Mouse (Mus musculus) kidney, adult 18-20 months (tissue): ENCODE measurements at regions not wholly inside any gene's neighbourhood (a gene's known extent, or its start where the extent isn't known, plus 50 kb on each side); places are given as distances from the start of the nearest gene placed in this dataset.
"Not testable (repeated sequence)": the region's sequence is repeated elsewhere in the genome, so short reads cannot be mapped to it uniquely, and the experiment has no call there.

Experiments
- DNase-seq: peaks from one replicate; pipeline ENCODE4 v3.0.0; 2021

GRCm38 (mm10) chr7:82047456-82047855 lies 55.4 kb upstream of the Bnc1 start:
- DNase-seq = peak; percentile 28

GRCm38 (mm10) chr7:82053411-82053810 lies 61.3 kb upstream of the Bnc1 start:
- no peak for DNase-seq

DNA sequence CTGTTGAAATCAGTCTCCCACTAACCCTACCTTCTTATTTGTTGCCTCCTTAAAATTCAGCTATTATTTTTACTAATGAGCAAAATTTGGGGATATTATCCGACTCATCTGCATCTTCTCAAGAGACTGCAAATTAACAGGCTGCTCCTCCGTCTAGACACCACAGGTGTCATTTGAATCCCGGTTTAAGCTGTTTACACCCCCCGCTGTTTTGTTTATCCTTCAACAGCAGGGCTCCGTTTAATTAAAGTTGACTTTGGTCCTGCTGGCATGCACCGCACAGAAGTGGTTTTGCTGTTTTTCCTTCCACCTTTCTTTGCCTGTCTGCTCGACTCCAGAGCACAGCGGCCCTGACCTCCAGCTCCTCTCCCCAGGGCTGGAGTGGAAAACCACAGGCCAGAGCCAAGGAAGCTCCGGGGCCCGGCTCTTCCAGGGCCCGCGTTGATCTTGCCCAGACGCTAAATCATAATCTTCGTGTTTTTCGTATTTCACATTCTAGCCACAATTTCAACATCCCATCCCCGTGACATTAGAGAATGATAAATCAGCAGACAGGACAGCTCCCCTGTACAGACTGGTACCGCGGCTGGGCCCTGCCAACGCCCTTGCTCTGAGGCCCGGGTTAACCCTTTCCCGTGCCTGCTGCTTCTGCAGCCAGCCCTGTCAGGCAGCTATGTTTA lies 64.6 kb upstream of the Bnc1 start:
- DNase-seq = peak; percentile 4

DNA sequence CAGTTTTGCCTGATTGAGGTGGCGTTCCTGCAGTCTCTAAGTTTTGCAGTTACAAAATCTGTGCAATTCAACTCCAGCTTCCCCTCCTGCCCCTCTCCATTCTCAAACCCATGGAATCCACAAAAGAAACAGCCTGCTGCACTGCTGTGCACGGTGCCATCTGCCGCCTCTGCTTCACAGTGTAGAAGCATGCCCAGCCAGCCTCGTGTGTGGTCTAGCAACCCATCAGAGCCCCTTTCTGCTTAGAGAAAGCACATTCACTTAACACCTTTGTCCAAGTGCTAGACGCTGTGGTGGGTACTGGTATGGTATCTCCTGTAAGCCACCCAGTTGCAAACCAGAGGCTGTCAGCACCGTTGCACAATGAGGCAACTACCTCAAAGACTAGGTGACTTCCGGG lies 71.3 kb upstream of the Bnc1 start:
- DNase-seq = no peak

GRCm38 (mm10) chr7:82069629-82070450 lies 77.7 kb upstream of the Bnc1 start:
- DNase-seq = no peak

GRCm38 (mm10) chr7:82070946-82071727 lies 79.0 kb upstream of the Bnc1 start:
- no peak for DNase-seq

DNA sequence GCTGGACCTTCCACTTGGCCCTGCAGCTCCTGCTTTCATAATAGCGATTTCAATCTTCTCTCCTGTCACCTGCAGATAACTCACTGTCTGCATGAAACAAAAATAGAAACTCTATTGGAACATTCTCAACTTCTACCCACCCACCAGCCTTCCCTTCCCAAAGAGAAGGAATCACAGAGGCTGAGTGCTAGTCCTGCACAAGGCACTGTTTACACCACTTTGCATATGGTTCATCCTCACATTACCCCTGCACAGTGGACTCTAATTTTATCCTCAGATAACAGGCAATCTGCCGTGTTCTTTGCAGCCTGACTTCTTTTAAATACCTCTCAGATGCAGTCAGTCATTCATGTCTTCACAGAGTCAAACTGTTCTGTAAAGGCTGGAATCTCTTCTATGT lies 83.3 kb upstream of the Bnc1 start:
- no peak for DNase-seq

GRCm38 (mm10) chr7:82081851-82082250 lies 89.8 kb upstream of the Bnc1 start:
- DNase-seq = no peak

GRCm38 (mm10) chr7:82082883-82083282 lies 90.8 kb upstream of the Sh3gl3 start:
- DNase-seq = no peak

DNA sequence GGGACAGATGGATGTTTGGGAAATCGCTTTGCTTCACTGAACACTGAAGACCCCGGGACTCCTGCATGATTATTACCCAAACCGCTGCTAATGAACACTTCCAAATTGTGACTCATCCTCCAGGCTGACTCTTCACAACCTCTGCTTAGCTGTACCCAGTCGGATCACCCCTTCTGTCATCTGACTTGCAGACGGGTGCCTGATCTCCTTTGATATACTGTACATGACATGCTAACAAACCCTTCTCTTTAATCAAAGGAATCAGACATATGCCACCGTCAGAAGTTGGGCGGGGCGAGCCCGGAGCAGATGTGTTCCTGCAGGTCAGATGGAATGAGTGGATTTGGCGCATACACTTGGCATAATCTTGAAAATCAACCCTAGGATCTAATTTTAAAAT lies 89.2 kb upstream of the Sh3gl3 start:
- no peak for DNase-seq

DNA sequence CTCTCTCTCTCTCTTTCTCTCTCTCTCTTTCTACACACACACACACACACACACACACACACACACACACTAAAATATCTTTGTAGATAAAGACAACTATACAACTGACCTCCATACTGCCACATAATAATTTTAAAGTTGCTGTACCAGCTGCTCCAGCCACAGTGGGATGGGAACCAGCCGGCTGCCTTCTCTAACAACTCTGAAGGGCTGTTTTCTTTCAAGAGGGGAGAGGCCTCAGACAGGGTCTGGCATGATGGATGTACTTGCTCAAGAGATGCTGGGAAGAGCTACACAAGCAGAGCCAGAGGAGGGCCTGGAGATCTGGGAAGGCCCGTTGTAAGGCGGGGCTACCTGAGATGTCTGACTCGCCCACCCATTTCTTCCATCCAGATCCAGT lies 88.4 kb upstream of the Sh3gl3 start:
- no peak for DNase-seq

GRCm38 (mm10) chr7:82098136-82098535 lies 75.5 kb upstream of the Sh3gl3 start:
- no peak for DNase-seq

DNA sequence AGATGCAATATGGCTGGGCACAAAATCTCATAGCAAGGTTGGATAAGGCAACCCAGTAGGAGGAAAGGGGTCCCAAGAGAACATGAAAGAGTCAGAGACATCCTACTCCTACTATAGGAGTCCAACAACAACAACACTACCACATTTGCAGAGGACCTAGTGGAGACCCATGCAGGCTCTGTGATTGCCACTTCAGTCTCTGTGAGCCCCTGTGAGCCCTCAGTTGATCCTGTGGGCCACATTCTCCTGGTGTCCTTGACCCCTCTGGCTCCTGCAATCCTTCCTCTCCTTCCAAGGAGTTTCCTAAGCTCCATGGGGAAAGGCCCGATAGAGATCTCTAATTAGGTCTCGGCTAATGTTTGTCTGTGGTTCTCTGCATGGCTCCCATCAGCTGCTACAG lies 72.3 kb upstream of the Sh3gl3 start:
- no peak for DNase-seq

DNA sequence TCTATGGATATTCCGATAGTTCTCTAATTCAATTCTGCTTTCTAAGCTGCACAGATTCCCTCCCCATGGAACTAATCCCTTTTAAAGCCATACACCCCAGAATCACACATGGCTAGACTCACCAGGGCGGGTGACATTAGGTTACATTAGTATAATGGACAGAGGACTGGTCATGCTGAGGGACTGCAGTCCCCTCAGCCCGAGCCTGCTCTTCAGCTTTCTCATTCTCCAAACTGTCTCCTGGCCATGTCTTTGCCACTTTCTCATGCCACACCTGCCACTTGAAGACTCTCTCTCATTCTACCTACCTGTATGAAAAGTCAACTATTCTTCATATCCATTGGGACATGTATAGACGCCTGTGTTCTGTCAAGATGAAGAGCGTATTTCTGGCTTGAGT lies 68.0 kb upstream of the Sh3gl3 start:
- DNase-seq = no peak

DNA sequence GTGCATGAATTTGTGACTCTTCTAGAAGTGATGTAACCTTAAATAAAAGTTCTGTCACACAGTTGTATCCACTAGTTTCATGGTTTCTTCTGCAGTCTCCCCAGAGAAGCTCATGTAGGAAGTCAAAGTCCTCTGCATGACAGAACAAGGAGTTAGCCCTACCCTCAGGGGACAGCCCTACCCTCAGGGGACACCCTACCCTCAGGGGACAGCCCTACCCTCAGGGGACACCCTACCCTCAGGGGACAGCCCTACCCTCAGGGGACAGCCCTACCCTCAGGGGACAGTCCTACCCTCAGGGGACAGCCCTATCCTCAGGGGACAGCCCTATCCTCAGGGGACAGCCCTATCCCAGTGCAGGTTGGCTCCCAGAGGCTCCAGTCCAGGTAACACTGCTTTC lies 64.5 kb upstream of the Sh3gl3 start:
- not testable (repeated sequence) for DNase-seq

DNA sequence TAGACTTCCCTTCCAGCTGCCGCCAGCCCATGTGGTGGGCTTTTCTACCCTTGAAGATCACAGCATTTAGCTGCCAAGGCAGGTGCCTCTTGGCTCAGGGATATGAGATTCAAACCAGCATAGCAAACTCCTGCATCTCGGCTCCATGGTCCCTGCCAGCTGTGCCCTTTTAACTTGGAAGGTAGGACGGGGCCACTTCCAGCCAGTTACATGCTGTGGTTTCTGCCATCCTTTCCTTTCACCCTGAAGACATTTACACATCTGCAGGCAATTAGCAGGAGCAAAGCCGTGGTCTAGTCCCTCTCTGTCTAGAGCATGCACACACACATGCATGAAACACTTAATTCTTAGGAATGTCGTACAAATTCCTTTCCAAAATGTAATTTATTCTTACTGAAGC lies 64.1 kb upstream of the Sh3gl3 start:
- no peak for DNase-seq

GRCm38 (mm10) chr7:82109977-82110376 lies 63.7 kb upstream of the Sh3gl3 start:
- no peak for DNase-seq

- DNase-seq = no peak
Measured at GRCm38 (mm10) chr7:82112046-82112445, 61.6 kb upstream of the Sh3gl3 start.

DNA sequence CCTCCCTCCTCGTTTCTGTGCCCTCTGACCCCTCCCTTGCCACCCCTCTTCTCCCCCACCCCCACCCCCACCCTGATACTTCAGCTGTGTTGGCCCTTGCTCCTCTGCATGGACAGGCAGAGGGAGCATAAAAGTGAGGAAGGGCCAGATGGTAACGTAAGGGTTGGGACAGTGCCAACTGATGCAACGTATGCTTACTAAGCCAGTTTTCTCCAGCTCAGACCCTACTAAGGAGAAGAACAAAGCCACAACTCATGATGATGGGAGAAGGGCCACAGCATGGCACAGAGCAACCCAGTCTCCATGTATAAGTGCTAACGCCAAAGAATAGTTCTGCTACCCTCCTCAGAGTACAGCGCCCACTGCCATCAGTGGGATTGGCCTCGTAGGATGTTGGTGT lies 58.0 kb upstream of the Sh3gl3 start:
- no peak for DNase-seq

GRCm38 (mm10) chr7:82119266-82119665 lies 54.4 kb upstream of the Sh3gl3 start:
- DNase-seq = peak; percentile 70

DNA sequence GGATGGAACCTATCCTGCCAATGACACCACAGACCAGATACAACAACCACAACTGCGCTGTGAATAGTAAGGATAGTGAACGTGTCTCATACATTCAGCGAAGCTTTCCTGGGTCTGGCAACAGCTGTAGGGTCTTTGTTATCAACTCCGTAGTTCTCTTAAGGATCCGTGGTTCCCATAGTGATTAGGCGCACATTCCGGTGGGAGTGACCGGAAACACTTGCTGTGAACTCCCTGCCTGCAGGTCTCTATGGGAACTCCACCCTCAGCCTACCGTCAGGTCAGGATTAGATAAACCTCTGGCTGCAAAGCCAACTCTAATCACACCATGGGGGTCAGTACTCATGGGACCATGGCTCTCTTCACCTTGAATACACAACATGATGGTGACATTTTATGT lies 53.8 kb upstream of the Sh3gl3 start:
- DNase-seq = no peak

DNA sequence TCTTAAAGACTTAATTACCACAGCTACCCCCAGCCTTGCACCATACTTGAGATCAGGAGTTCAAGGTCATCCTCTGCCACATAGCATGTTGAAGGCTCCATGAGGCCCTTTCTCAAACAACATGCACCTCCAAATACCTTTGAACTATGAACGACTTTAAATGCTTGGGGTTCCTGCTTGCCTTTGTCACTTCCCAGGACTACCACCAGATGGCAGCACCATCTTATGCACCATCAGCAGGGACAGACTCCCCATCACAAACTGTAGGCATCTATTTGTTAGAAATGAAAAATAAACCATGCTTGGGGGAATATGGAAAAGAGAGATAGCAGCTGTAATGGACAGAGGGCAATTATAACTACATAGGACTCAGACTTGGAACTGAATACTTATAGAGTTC lies 51.9 kb upstream of the Sh3gl3 start:
- peak; percentile 66 for DNase-seq
